In the genomic region with DNA sequence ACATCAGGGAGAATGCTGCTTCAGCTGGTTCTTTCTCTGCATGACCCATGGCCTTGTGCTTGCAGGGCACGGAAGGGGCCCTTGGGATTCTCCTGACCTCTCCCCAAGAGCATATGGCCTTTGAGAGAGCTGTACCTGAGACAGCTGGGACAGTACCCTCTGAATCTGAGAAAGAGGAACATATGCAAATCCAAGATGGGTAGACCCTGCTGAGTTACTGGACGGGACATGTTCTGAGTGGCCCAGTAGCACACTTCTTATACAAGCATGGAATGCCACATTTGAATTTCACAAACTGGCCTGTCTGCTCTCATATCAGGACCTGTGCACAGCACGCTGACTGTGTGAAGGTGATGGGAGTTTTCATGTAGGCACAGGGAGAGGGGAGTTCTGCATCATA, we compare ENCODE assay signal across 22 mouse cellular contexts. TPM values are rescaled to one million over a fixed set of nuclear protein-coding genes. Genes with fewer than 3 reads are reported as not detected.
A peak's percentile ranks its signal among the peaks of the same experiment; 100 is the strongest.
DNase-seq lines count a peak whose midpoint lies in the region; ATAC-seq and TF ChIP-seq lines count a peak whose summit lies in the region.
"Had no signal": no experiment of that assay in that cellular context is flagged by ENCODE, and none has a peak within 500 bp of the region (broad histone marks: within the 10 kb centered on the region; RNA-seq: fewer than 3 reads in every experiment).

No protein-coding gene starts in this region.

- peaks cover 10% of the 10 kb centered on the region for H3K4me1 ChIP-seq in kidney, postnatal 0 days (replicated peaks; ENCODE audit: insufficient read depth, low read length)
- no peaks in the 10 kb centered on the region for H3K4me1 ChIP-seq in midbrain, embryonic 11.5 days (ENCODE audit: control insufficient read depth, insufficient read depth, low read length)
- H3K4me1 ChIP-seq in midbrain, embryonic 14.5 days (ENCODE audit: control insufficient read depth, insufficient read depth, low read length) = no peaks in the 10 kb centered on the region
- H3K4me1 ChIP-seq in intestine, embryonic 15.5 days (replicated peaks) = no peaks in the 10 kb centered on the region
- H3K4me1 ChIP-seq: embryonic facial prominence, embryonic 10.5 days; embryonic facial prominence, embryonic 12.5 days had no signal

- H3K27me3 ChIP-seq in kidney, postnatal 0 days (ENCODE audit: insufficient read depth, low read length) = no peaks in the 10 kb centered on the region
- no peaks in the 10 kb centered on the region for H3K27me3 ChIP-seq in midbrain, embryonic 11.5 days (ENCODE audit: control insufficient read depth, insufficient read depth, low read length)
- no peaks in the 10 kb centered on the region for H3K27me3 ChIP-seq in midbrain, embryonic 14.5 days (ENCODE audit: control insufficient read depth, insufficient read depth, low read length)
- no peaks in the 10 kb centered on the region for H3K27me3 ChIP-seq in intestine, embryonic 15.5 days (replicated peaks)
- H3K27me3 ChIP-seq: embryonic facial prominence, embryonic 12.5 days; forebrain, embryonic 13.5 days; forebrain, embryonic 15.5 days; Patski had no signal

- no peaks in the 10 kb centered on the region for H3K36me3 ChIP-seq in kidney, postnatal 0 days (ENCODE audit: insufficient read depth, low read length)
- H3K36me3 ChIP-seq in midbrain, embryonic 11.5 days (ENCODE audit: control insufficient read depth, insufficient read depth, low read length) = no peaks in the 10 kb centered on the region
- no peaks in the 10 kb centered on the region for H3K36me3 ChIP-seq in midbrain, embryonic 14.5 days (ENCODE audit: control insufficient read depth, insufficient read depth, low read length)
- H3K36me3 ChIP-seq in intestine, embryonic 15.5 days = no peaks in the 10 kb centered on the region; the same call in 1 of the 2 replicates
- H3K36me3 ChIP-seq: embryonic facial prominence, embryonic 10.5 days; embryonic facial prominence, embryonic 12.5 days; forebrain, embryonic 15.5 days; G1E had no signal

- no peaks in the 10 kb centered on the region for H3K9me3 ChIP-seq in kidney, postnatal 0 days (replicated peaks; ENCODE audit: low read length)
- no peaks in the 10 kb centered on the region for H3K9me3 ChIP-seq in midbrain, embryonic 11.5 days (ENCODE audit: control insufficient read depth, low read length)
- no peaks in the 10 kb centered on the region for H3K9me3 ChIP-seq in midbrain, embryonic 14.5 days (ENCODE audit: control insufficient read depth, low read length)
- H3K9me3 ChIP-seq in intestine, embryonic 15.5 days = no peaks in the 10 kb centered on the region
- H3K9me3 ChIP-seq: embryonic facial prominence, embryonic 10.5 days; embryonic facial prominence, embryonic 12.5 days; forebrain, embryonic 13.5 days; forebrain, embryonic 15.5 days; G1E had no signal

- H3K9ac ChIP-seq in kidney, postnatal 0 days (ENCODE audit: low read depth, low read length) = no peak overlapping the region
- no peak overlapping the region for H3K9ac ChIP-seq in midbrain, embryonic 11.5 days (ENCODE audit: low read length)
- no peak overlapping the region for H3K9ac ChIP-seq in midbrain, embryonic 14.5 days (replicated peaks; ENCODE audit: low read length)
- H3K9ac ChIP-seq in intestine, embryonic 15.5 days = no peak overlapping the region
- H3K9ac ChIP-seq: embryonic facial prominence, embryonic 12.5 days; forebrain, embryonic 13.5 days; forebrain, embryonic 15.5 days had no signal

- ATAC-seq in kidney, postnatal 0 days (replicated peaks; ENCODE audit: low FRiP score, low read depth) = no peak
- ATAC-seq in midbrain, embryonic 11.5 days (ENCODE audit: low FRiP score) = no peak
- no peak for ATAC-seq in midbrain, embryonic 14.5 days (ENCODE audit: low FRiP score, low TSS enrichment)
- ATAC-seq in neutrophil, adult 5-6 weeks (ENCODE audit: extremely low read depth, insufficient number of reproducible peaks, low FRiP score, poor library complexity, severe bottlenecking) = 0 out of 2 replicates have a peak, but pooled peaks have one; percentile 19
- no peak for ATAC-seq in intestine, embryonic 15.5 days
- ATAC-seq: activated CD4-positive, CD25-positive, alpha-beta regulatory T cell, adult 4 months; forebrain, embryonic 13.5 days; forebrain, embryonic 15.5 days; Patski had no signal

- H3K4me2 ChIP-seq in kidney, postnatal 0 days (ENCODE audit: low read length) = no peak overlapping the region
- no peak overlapping the region for H3K4me2 ChIP-seq in midbrain, embryonic 11.5 days
- no peak overlapping the region for H3K4me2 ChIP-seq in midbrain, embryonic 14.5 days (ENCODE audit: low read length)
- no peak overlapping the region for H3K4me2 ChIP-seq in intestine, embryonic 15.5 days (replicated peaks)
- H3K4me2 ChIP-seq: embryonic facial prominence, embryonic 12.5 days; forebrain, embryonic 13.5 days; forebrain, embryonic 15.5 days had no signal

- TF ChIP-seq CTCF in kidney, postnatal 0 days (IDR thresholded peaks at IDR 0.05; ENCODE audit: low read depth) = no peak

- no peak overlapping the region for H3K4me3 ChIP-seq in kidney, postnatal 0 days (replicated peaks; ENCODE audit: low read depth, low read length)
- no peak overlapping the region for H3K4me3 ChIP-seq in midbrain, embryonic 11.5 days (ENCODE audit: low read depth, low read length)
- no peak overlapping the region for H3K4me3 ChIP-seq in midbrain, embryonic 14.5 days (replicated peaks; ENCODE audit: low read depth, low read length)
- H3K4me3 ChIP-seq in intestine, embryonic 15.5 days (replicated peaks) = no peak overlapping the region
- H3K4me3 ChIP-seq: embryonic facial prominence, embryonic 10.5 days; embryonic facial prominence, embryonic 12.5 days; forebrain, embryonic 13.5 days; forebrain, embryonic 15.5 days had no signal

- DNase-seq in kidney, postnatal 0 days (ENCODE audit: low spot score) = no peak
- no peak for DNase-seq in kidney, adult 8-10 months
- DNase-seq in midbrain, embryonic 11.5 days (ENCODE audit: low spot score, missing footprints) = peak; percentile 57
- DNase-seq in midbrain, embryonic 14.5 days = no peak
- DNase-seq in retina, embryonic 14.5 days (ENCODE audit: low spot score) = no peak
- DNase-seq: adrenal gland, adult 8-10 months; adrenal gland, postnatal 14 days; adrenal gland, postnatal 36 days; cerebellum, adult 11-12 months; cerebellum, adult 2 months; cerebellum, adult 9-10 months; cerebellum, postnatal 10 days; cerebellum, postnatal 25 days had no signal

- WGBS in kidney, postnatal 0 days = 73% methylated on average over 3 of the region's 3 CpGs
- WGBS in midbrain, embryonic 11.5 days = 88% methylated on average over 3 of the region's 3 CpGs
- 80% methylated on average over 3 of the region's 3 CpGs for WGBS in midbrain, embryonic 14.5 days
- 83% methylated on average over 3 of the region's 3 CpGs for WGBS in intestine, embryonic 15.5 days

- H3K27ac ChIP-seq in kidney, postnatal 0 days = peak overlapping the region; percentile 10; the same call in 1 of the 2 replicates
- H3K27ac ChIP-seq in midbrain, embryonic 11.5 days (ENCODE audit: low read depth, low read length) = no peak overlapping the region
- no peak overlapping the region for H3K27ac ChIP-seq in midbrain, embryonic 14.5 days (replicated peaks; ENCODE audit: low read depth, low read length)
- H3K27ac ChIP-seq in intestine, embryonic 15.5 days = no peak overlapping the region
- H3K27ac ChIP-seq: embryonic facial prominence, embryonic 10.5 days; embryonic facial prominence, embryonic 12.5 days; forebrain, embryonic 13.5 days; forebrain, embryonic 15.5 days had no signal

RNA-seq across cellular contexts. Expression of a gene that starts 31.2 kb away (rescaled TPM):
- polyA plus RNA-seq in kidney, postnatal 0 days (2015; fragmentation: Nextera tagmentation; extraction: Ambion mirVana) = 11.7 and 13.4 TPM in 2 replicates
- 5.7 and 6.2 TPM in 2 replicates for polyA plus RNA-seq in midbrain, embryonic 11.5 days (2014; fragmentation: Nextera tagmentation; extraction: Ambion mirVana)
- 10.7 and 12.2 TPM in 2 replicates for polyA plus RNA-seq in midbrain, embryonic 14.5 days (2014; fragmentation: Nextera tagmentation; extraction: Ambion mirVana)
- total RNA-seq in neutrophil, adult 5-6 weeks (2017) = 38.2 and 39.3 TPM in 2 replicates
- polyA plus RNA-seq in intestine, embryonic 15.5 days (2015; fragmentation: Nextera tagmentation; extraction: Ambion mirVana) = 13.2 and 13.9 TPM in 2 replicates
